Mouse (Mus musculus): ENCODE results near the gene Gm49405. TPM values are rescaled to one million over a fixed set of nuclear protein-coding genes. Genes with fewer than 3 reads are reported as not detected.
A peak's percentile ranks its signal among the peaks of the same experiment; 100 is the strongest.
"Not testable (repeated sequence)": the region's sequence is repeated elsewhere in the genome, so short reads cannot be mapped to it uniquely, and the experiment has no call there.

The Gm49405 gene
- total RNA-seq (2021) = 1 to 10 TPM in 1 of 2 experiments, under 1 TPM in 1; 0.84 to 1.1 TPM
- long read RNA-seq, experiment 1 = 0 reads
- long read RNA-seq, experiment 2, partial matches to known transcripts = 0 of 2 reads
- long read RNA-seq, experiment 2, other reads (novel, unspliced or antisense) = 2 of 2 reads

DNA sequence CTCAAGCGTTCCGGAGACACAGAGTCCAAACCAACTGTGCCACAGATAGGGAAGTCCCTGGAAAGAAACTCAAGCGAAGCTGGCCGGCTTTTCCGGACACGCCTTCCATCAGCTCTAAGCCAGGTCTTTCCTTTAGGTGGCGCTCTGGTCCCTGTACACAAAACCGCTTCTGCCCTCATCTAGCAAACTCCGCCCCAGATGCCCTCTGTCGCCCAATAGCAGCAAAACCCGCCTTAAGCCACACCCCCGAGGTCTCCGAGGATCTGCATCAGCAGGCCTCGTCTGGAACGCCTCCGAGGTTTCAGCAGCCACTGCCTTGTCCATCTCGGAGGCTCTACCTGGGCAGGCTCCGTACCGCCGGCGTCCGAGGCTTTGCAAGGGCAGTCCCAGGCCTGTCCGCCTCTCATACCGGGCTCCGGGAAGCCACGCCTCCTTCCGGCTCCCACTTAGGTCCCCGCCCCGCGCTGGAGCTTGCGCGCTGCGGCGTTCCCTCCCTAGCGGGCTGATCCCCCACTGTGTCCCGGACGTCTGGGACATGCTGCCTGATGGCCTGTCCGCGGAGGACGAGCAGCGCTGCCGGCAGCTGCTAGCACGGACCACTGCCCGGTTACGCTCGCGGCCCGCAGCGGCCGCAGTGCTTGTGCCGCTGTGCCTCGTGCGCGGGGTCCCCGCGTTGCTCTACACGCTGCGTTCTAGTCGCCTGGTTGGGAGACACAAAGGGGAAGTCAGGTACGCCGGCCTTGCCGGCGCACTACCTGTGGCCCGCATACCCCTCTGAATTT lies at the start of gene Gm49405, which contains the start of gene Nudt8:
TSS of gene Gm49405 (plus strand) at position 508 of the 782 bp plus-strand sequence.
TSS of gene Nudt8 (plus strand) at position 462 of the 782 bp plus-strand sequence.
- peak; percentile 98 to 99 for DNase-seq

DNA sequence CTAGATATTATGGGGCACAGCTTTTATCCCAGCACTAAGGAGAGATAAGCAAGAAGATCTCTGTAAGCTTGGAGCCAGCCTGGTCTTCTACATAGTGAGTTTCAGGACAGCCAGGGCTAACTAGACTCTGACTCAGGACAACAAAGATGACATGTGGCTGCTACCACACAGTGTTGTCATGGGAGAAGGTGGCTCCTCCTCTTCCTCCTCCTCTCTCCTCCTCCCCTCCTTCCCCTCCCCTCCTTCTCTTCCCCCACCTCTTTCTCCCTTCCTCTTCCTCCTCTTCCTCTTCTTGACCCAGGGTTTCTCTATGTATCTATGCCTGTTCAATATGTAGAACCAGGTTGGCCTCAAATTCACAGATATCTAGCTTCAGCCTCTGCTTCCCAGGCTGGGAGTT lies 49.0 kb upstream of the Gm49405 start:
- no peak for DNase-seq

DNA sequence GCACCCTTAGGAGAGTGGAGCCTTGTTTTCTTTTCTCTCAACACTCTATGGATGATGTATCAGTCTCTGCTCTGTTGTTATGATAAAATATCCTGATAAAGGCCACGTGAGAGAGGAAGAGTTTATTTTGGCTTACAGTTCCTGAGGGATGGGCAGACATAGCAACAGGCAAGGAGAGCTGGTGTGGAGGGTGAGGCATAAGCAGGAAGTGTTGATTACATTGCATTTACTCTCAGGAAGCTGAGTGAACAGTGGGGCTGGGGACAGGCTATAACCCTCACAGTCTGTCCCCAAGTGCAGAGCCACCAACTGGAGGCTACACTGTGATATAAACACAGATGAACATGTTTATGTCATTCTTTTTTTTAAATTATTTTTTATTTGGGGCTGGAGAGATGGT lies 48.3 kb upstream of the Gm49405 start:
- DNase-seq = no peak

DNA sequence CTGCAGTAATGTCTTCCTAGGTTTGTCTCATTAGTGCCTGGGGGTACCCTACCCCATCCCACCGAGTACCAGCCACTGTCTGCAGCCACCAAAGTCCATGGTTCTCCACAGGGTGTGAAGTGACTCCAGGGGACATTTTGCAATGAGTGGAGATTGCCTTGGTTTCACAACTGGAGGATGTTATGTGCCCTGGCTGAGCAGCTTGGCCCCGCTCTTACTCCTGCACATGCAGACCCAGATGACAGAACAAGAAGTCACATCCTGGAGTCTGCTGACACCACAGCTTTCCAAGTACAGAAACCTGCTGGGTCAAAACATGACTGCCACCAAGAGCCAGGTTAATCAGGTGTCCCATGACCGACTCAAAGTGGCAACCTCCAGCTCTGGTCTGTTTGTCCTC lies 45.4 kb upstream of the Gm49405 start:
- no peak for DNase-seq

DNA sequence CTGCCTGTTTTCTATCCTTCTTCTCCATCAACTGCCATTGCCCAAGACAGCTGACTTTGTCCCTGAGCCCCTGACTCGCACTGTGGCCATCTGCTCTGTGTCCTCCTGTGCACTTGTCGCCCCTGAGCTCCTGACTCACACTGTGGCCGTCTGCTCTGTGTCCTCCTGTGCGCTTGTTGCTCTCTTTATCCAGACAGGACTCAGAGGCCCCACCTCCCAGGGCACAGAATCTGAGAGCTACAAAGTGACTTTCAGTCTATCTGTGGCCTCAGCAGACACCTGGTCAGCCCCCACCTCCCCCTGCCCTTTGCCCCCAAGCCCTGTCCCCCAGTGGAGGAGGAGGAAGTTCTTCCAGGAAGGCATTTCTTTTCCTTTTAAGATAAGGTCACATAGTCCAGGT lies 44.6 kb upstream of the Gm49405 start:
- DNase-seq = no peak

DNA sequence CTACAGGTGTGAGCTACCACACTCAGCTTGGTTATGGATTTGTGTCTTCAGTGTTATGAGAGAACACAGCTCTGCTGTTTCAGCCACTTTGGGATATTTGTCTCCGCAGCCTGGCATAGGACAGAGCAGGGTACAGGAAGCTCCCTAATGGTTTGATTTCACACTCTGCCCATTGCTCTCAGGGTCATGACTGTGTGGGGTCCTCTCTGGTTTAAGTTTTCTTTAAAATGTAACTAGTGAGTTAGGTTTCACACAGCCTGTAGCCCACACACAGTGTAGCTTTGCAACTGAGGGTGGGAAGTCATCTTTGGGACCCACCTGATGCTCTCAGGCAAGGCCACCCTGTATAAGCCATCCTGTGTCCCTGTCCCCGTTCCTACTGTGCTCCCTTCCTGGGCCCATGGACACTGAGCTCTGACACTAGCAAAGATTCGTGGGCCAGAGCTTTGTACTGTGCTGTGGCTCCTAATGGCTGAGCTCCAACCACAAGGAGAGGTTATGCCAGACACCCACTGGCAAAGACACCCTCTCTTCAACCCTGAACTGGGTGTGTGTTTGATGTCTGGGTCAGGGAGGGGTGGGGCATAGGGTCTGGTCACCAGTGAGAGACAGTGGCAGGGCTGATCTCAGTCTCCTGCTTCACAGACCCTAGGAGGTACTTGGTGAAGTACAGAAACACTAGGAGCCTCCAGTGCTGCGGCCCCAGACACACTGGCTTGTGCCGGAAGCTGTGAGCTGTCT lies 43.0 kb upstream of the Gm49405 start:
- not testable (repeated sequence) for DNase-seq

DNA sequence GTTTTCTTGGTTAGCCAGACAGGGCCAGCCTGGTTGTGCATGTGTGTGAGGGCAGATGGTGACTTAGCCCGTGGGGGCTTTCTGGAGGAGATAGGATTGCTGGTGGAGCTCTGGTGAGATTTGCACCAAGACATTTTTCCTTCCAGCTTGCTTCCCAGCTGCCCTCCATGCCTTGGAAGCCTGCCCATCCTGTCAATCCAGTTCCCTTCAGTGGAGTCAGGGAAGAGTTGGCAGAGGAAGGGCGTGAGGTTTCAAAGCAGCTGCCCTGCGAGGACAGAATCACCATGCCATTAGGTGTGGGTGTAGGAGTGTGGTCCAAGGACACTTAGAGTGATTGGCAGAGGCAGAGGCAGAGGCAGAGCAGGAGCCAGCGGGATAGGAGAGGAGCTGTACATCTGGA lies 42.0 kb upstream of the Gm49405 start, which contains the start of gene Aldh3b3:
TSS of gene Aldh3b3 (plus strand) at position 176 of the 400 bp plus-strand sequence.
- DNase-seq = peak in 1 of 2 experiments; percentile 33

DNA sequence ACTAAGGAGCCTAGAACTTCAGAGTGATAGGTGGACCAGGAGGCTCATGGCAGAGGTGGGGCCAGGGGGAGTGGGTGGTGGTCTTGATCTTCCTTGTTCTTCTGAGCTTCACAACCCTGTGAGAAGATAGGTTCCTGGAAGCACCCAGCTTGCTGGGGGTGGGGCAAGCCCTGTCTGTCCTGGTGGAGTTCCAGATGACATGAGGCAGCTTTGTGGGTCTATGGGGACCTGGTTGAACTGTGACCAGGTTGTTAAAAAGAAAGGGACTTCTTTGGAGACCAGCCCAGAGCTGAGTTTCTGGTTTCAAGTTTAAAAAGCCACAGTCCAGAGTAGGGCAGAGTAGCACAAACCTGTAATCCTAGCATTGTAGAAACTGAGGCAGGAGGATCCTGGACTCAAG lies 41.4 kb upstream of the Gm49405 start:
- no peak for DNase-seq

DNA sequence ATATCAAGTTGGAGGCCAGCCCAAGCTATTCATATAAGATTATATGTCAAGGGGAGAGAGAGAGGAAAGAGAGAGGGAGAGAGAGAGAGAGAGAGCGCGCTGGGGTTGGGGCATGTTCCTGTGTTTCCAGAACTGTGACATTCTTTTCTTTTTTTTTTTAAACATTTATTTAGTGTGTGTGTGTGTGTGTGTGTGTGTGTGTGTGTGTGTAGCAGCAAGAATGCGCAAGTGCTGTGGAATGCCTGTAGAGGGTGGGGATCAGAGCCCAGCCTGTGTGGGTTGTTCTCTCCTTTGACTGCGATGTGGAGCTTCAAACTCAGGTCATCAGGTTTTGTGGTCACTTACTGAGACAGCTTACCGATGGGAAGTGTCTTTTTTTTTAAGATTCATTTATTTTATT lies 40.2 kb upstream of the Gm49405 start:
- DNase-seq = no peak

DNA sequence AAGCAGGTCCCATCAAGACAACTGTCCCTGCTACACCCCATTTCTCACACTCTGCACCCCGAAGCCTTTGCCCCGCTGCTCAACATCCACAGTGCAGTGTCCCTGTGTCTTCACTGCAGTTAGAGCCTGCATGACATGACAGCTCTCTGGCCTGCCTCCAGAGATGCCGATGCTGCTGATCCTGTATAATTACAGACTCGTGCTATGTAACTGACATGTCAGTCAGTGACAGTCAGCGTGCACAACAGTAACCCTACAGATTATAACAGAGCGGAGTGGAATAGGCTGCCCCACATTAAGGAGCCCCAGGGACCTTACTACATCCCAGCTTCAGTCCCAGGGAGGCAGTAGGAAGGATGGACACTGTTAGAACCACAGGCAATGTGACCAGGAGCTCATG lies 38.6 kb upstream of the Gm49405 start:
- DNase-seq = not testable (repeated sequence)

DNA sequence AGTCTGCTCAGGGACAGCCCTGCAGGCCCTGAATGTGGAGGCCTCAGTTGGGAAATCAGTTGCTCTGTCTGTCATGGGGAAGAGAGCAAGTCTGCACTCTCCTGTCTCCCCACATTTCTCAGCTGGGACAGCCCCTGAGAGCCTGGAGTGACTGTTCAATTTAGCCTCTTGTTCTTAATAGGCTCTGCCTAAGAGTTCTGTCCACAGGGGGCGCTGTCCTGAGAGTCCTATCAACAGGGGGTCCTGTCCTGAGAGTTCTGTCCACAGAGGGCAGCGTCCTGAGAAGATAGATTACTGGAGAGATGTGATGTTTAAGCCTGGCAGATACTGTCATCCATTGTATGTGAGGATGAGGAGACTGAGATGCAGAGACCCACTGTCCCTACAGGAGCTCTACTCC lies 38.0 kb upstream of the Gm49405 start:
- DNase-seq = no peak

DNA sequence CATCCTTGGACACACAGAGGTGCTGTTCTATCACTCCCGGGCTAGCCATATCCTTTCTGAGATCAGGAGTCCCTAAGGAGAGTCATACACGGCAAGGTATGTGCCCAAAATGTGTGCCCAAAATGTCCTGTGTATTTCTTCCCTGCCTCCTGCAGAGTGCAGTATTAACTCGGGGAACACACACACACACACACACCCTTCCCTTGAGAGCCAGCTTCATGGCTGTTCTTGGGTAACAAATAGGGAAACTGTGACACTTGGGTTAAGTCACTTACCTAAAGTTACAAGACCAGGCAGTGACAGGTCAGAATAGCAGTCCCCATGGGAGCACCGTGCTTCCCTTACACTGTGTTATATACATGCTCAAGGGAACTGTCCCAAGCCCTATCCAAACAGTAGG lies 36.4 kb upstream of the Gm49405 start:
- DNase-seq = no peak

DNA sequence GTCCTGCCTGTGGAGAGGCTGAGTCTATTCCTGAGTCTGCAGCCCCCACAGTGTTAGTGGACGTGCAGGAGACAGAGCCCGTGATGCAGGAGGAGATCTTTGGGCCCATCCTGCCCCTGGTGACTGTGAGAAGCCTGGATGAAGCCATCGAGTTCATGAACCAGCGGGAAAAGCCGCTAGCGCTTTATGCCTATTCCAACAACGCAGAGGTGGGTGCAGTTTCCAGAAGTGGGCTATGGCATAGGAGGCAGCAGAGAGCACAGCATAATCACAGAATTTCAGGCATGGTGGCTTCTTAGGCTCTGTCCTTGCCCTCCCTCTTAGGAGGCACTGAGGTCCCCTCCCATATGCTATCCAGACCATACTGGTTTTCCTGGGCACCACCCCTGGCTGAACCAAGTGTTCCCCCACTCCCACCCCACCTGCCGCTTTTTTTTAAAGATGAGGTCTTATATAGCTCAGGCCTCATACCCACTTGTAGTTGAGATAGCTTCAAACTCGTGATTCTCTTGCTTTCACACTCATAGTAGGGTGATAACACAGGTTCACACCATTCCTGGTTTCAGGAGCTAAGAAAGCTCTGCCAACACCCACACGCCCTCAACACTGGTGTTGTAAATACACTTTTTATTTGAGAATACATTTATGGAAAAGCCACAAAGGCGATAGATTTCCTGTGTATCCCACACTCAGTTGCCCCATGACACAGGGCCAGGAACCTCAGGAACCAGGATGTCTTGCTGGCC lies 33.9 kb upstream of the Gm49405 start:
- DNase-seq = no peak

DNA sequence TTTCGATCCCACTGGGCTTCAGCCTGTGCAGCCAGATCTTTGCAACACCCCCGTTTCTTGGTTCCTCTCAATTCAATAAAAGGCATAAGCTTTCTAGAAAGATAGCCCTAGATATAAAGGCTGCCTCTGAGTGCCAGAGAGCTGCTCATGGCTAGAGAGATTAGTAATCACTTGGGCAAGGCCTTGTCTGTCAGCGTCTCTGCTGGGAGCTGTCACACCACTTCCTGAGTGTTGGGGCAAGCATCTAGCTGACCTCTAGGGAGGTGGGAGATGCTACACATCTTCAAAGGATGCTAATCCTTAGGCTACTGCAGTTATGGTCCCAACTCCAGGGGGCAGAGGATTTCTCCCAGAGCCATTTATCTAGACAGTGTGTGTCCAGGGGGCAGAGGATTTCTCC lies 33.2 kb upstream of the Gm49405 start:
- DNase-seq = no peak

DNA sequence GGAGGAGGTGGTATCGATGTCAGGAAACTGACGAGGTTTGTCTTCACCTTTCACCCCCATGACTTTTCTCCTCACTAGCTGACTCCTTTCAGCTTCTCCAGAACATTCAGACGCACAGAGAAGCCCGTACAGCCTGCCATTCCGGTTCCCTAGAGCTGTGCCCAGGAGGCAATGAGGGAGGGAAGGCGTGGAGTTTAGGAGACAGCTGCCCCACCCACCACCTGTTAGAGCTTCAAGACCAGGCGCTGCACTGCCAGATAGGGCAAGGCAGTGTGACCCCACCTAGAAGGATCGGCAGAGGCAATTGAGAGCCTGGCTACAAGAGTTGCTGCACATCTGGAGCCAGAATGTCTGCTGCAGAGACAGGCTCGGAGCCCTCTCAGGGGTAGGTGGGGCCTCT lies 28.2 kb upstream of the Gm49405 start, which contains the start of gene Aldh3b2:
TSS of gene Aldh3b2 (plus strand) at position 100 of the 400 bp plus-strand sequence.
- DNase-seq = no peak

DNA sequence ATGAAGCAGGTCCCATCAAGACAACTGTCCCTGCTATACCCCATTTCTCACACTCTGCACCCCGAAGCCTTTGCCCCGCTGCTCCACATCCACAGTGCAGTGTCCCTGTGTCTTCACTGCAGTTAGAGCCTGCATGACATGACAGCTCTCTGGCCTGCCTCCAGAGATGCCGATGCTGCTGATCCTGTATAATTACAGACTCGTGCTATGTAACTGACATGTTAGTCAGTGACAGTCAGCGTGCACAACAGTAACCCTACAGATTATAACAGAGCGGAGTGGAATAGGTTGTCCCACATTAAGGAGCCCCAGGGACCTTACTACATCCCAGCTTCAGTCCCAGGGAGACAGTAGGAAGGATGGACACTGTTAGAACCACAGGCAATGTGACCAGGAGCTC lies 25.8 kb upstream of the Gm49405 start:
- not testable (repeated sequence) for DNase-seq

DNA sequence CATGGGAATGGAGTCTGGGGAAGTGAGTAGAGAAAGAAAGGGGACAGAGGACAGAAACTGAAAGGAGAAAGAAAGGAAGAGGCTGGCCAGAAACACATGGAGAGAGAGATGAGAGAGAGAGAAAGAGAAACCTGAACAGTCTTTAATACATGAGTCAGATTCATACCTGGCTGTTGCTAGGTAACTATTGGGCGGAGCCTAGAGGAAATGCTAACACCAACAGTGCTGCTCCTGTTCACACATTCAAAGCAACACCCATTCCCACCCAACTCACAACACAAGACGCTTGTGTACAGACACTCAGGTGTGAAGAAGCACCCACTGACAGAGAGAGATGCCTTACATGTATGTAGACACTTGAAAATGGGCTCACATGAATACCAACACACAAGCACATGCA lies 24.6 kb upstream of the Gm49405 start:
- no peak for DNase-seq

DNA sequence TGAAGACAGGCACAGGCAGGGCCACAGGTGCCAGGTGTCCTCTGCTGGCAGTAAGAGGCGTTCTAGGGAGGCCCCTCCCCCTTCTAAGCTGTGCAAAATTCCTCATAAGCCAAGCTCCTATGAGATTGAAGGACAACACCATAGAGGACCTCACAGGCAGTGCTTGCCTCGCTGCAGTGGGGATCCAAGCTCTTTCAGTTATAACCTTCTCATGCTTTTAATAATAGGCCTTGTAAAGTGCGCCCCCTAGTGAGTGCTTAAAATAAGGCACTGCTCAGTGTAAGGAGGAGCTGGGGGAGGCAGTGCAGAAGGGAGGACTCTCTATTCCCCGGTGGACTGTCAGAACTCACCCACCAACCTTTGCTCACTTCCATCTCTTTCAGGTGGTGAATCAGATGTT lies 20.1 kb upstream of the Gm49405 start:
- peak; percentile 80 to 91 for DNase-seq

DNA sequence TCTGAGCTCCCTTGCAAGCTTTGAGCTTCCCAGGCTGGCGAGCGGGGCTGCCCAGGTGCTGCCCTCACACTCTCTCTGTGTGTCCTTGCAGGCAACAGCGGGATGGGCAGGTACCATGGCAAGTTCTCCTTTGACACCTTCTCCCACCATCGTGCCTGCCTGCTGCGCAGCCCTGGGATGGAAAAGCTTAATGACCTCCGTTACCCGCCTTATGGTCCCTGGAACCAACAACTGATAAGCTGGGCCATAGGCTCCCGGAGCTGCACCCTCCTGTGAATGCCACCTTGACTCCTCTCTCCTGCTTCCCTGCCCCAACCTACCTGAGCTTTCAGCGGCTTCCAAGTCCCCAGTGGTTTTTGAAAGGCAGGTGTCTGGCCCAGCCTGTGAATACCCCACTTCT lies 19.5 kb upstream of the Gm49405 start:
- DNase-seq = no peak

DNA sequence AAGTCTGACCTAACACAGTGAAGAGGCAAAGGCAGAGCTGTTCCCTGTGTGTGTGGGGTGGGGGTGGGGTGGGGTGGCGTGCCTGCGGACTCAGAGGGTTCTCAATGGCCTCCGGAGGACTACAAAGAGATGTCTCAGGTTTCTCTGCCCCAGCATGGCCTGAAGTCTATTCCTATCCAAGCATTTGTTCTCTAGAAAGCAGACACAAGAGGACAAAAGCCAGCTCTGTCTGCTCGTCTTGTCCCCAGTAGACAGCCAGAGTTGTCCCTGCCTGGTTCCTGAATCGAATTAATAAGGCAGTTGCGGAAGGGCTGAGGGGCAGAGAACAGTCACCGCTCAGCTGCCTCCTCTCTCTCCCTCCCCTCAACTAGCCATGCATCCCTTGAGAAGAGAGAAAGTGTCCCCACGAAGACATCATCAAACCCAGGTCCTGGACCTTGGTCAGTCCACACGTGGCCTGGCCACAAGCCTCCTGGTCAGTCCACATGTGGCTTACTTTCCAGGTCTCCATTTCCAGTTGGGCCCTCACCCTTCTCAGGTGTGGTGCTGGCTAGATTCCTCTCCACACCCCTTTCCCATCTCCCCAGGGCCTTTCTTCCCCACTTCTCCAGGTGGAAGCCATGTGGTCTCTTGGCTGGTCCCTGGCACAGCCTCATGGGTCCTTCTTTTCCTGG lies 16.8 kb upstream of the Gm49405 start:
- DNase-seq = no peak

DNA sequence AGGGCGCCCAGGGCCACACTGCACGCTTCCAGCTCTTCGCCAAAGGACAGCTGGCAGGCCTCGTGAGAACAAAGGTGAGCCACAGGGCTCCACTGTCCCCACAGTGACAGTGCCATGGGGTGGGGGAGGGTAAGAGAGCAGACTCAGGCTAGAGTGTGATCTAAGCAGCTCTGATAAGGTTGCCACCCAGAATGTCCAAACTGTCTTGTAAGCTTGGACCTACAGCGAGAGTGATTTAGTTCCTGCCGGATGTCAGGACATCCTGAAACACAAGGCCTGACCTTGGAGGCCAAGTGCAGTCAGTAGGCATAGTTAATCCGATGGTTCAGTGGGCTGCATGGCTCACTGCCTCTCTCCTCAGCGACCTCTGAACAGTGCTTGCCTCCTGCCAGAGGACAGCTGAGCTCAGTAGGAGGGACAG lies 15.2 kb upstream of the Gm49405 start:
- DNase-seq = peak; percentile 74 to 75

DNA sequence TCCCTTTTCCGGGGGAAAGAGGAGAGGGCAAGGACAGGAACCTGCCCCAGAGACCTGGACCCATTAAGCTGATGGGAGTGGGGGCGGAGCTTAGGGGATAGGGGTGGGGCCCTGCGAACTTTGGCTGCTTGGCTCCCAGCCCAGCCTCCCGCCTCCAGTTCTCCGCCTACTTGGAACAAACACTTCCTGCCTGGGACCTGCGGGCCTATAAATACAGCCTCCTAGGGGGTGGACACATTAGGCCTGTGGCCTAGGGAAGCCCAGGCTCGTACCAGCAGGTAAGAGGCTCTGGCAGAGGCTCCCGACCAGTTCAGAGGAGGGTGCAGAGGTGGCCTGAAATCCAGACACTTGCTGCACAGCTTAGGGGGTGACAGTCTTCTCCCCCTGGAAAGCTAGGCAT lies 14.1 kb upstream of the Gm49405 start, which contains the start of gene Acy3:
TSS of gene Acy3 (plus strand) at position 237 of the 400 bp plus-strand sequence.
- DNase-seq = peak; percentile 90 to 93
